Mouse (Mus musculus) frontal cortex, postnatal 25 days (tissue): Measurements from ENCODE around the gene Olfr967.
"Not testable (repeated sequence)": the region's sequence is repeated elsewhere in the genome, so short reads cannot be mapped to it uniquely, and the experiment has no call there.

Experiments used
- DNase-seq, 2 experiments: peaks; one replicate each; pipeline ENCODE4 v3.0.0; 2022; ENCODE audit warnings: low spot score in 2 of 2

Olfr967 gene

DNA sequence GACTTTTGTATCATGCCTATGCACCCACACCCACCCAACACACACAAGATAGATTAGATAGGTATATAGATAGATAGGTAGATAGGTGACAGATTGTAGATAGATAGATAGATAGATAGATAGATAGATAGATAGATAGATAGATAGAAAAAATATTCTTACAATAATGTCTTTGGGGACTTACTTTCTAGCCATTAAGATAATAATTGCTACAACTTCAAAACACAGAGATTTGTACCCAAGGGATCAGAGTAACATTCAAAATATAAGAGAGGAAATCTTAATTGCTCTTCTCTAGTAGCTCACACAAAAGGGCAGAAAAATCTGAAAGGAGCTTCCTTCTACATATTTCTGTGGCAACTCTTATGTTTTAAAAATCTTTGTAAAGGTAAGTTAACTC lies at the start of gene Olfr967:
Gene Olfr967, plus strand, starts transcription at position 301 of the 400 bp plus-strand sequence.
- no peak for DNase-seq

DNA sequence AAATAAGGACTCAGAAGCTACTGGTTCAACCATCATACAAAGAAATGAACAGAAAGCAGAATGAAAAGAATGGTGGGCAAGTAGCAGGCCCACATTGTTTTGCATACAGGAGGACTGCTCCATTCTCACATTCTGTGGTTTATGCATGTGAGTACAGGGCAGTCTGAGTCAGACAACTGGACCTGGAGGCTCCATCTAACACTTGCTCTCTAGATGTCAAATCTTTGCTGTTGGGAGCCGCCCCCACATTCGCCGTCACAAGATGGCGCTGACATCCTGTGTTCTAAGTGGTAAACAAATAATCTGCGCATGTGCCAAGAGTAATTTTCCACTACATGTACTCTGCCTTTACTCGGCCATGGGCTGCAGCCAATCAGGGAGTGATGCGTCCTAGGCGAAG lies 44.9 kb upstream of the Olfr967 start:
- not testable (repeated sequence) for DNase-seq

DNA sequence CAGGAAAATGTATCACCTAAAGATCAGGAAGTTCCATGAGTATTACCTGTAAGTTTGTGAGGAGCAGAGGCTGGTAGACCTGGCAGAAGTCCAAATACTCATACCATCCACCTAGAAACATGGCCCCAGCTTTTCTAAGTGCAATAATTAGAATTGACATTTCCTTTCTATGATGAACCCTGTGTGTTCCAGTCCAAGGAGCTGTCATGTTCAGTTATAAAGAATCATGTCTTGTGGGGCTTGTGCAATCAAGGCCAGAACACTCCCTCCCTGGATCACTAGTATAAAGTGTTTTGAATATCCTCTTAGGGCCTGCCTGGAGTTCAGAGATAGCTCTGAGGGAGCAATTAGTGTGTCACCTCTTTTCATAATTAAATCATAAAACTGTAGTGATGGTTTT lies 39.0 kb upstream of the Olfr967 start, which contains the start of gene Olfr149:
Gene Olfr149, minus strand, starts transcription at position 101 of the 400 bp plus-strand sequence.
- no peak for DNase-seq

GRCm38 (mm10) chr9:39708958-39709357 lies 37.1 kb upstream of the Olfr967 start:
- DNase-seq = no peak

- DNase-seq = no peak
Observed at GRCm38 (mm10) chr9:39711053-39711452, 35.0 kb upstream of the Olfr967 start, which contains the start of gene Olfr965. Olfr965 (plus strand) TSS chr9:39711353.

GRCm38 (mm10) chr9:39730678-39731077 lies 15.4 kb upstream of the Olfr967 start, which contains the start of gene Olfr150:
Olfr150 (plus strand) TSS chr9:39730978.
- DNase-seq = no peak

DNA sequence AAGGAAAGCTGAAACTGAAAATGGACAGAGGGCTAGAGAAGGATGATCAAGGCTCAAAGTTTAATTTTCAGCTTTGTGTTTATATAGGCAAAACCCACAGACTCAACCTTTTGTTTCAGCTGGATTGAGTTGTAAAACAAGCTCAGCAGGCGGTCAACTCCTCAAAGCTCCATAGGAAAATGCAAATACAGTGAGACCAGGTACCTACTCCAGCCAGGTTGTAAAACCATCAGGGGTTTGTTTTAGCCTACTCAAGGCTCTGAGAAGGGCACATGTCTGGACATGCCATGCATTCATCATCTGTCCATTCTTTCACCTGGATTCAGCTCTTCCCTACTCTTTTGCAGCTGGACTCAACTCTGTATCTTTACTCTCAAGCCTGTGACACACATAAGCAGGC lies 5.3 kb upstream of the Olfr967 start:
- DNase-seq = no peak

DNA sequence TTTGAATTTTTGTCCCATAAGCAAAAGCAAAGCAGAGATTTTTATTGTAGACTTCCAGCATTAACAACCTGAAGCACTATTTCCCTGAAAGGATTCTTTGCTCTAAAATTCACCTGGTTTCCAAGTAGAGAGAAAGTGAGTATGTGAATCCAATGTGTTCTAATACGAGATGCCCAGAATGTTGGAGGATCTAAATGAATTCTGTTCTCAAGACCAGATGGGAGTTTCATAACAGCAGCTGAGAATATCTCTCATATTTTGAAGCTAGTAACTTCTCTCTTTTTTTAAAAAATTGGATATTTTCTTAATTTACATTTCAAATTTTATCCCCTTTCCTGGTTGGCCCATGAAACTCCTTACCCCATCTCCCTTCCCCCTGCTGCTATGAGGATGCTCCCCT lies 379 bp downstream of the Olfr967 start:
- DNase-seq = no peak

DNA sequence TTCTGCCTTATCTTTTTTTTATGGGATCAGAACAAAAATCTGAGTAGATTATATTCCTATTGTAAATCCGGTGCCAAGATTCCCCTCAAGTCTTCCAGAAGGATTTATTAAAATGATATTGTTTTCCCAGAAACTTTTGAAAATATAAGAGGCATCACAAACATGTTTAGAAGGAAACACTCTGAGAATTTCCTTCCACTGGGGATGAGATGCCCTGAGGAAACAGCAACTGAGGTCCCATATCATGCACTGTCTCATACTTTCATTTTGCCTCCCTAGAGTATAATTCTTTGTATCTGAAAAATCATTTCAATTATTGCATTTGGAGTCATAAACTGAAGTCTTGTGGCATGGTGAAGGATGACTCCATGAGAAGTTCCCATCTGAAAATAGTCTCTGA lies 37.1 kb downstream of the Olfr967 start, which contains the start of gene Olfr968:
Gene Olfr968, minus strand, starts transcription at position 101 of the 400 bp plus-strand sequence.
- no peak for DNase-seq

- DNase-seq = no peak
Observed at GRCm38 (mm10) chr9:39790558-39790957, 44.5 kb downstream of the Olfr967 start, which contains the start of gene Olfr969. Olfr969 (plus strand) TSS chr9:39790945.
